Mouse (Mus musculus): ENCODE results near the gene Itih2. TPM values are rescaled to one million over a fixed set of nuclear protein-coding genes. Genes with fewer than 3 reads are reported as not detected.

Gene Itih2
- total RNA-seq (2021): 1 to 10 TPM; 1.9 to 3.6 TPM

- intact Hi-C loops (cut with DNase I): no loop called here
- DNase-seq (ENCODE audit: low spot score in 2 of 2): no peak
Measured at GRCm38 (mm10) chr2:10131296-10131695, at the start of gene Itih2. Itih2 (minus strand) TSS chr2:10131396.

- intact Hi-C loops (cut with DNase I): no loop called here
- no peak for DNase-seq (ENCODE audit: low spot score in 2 of 2)
Measured at GRCm38 (mm10) chr2:10169991-10170390, 38.8 kb upstream of the Itih2 start.

GRCm38 (mm10) chr2:10168016-10168415 lies 36.8 kb upstream of the Itih2 start:
- intact Hi-C loops (cut with DNase I): no loop called here
- no peak for DNase-seq (ENCODE audit: low spot score in 2 of 2)

GRCm38 (mm10) chr2:10167283-10167682 lies 36.1 kb upstream of the Itih2 start:
- intact Hi-C loops (cut with DNase I): no loop called here
- DNase-seq (ENCODE audit: low spot score in 2 of 2): no peak

- intact Hi-C loops (cut with DNase I): no loop called here
- no peak for DNase-seq (ENCODE audit: low spot score in 2 of 2)
Measured at GRCm38 (mm10) chr2:10166635-10167034, 35.4 kb upstream of the Itih2 start.

- intact Hi-C loops (cut with DNase I): no loop called here
Measured at GRCm38 (mm10) chr2:10162011-10162410, 30.8 kb upstream of the Itih2 start.

GRCm38 (mm10) chr2:10157184-10157583 lies 26.0 kb upstream of the Itih2 start:
- intact Hi-C loops (cut with DNase I): no loop called here
- no peak for DNase-seq (ENCODE audit: low spot score in 2 of 2)

More at GRCm38 (mm10) chr2:10162011-10162410, 30.8 kb upstream of the Itih2 start:
- no peak for DNase-seq (ENCODE audit: low spot score in 2 of 2)

- intact Hi-C loops (cut with DNase I): no loop called here
- no peak for DNase-seq (ENCODE audit: low spot score in 2 of 2)
Measured at GRCm38 (mm10) chr2:10153201-10154075, 22.2 kb upstream of the Itih2 start, which contains the start of gene Itih5. Itih5 (plus strand) TSS chr2:10153571.

- DNase-seq (ENCODE audit: low spot score in 2 of 2): no peak
- intact Hi-C loops (cut with DNase I): no loop called here
Measured at GRCm38 (mm10) chr2:10152590-10152989, 21.4 kb upstream of the Itih2 start.

- peak; percentile 36 to 49 for DNase-seq (ENCODE audit: low spot score in 2 of 2)
- intact Hi-C loops (cut with DNase I): no loop called here
Measured at GRCm38 (mm10) chr2:10147176-10147575, 16.0 kb upstream of the Itih2 start.

- no peak for DNase-seq (ENCODE audit: low spot score in 2 of 2)
- intact Hi-C loops (cut with DNase I): no loop called here
Measured at GRCm38 (mm10) chr2:10145514-10145913, 14.3 kb upstream of the Itih2 start.

GRCm38 (mm10) chr2:10142472-10143454 lies 11.6 kb upstream of the Itih2 start:
- DNase-seq (ENCODE audit: low spot score in 2 of 2): peak; percentile 16 to 31
- intact Hi-C loops (cut with DNase I): loop anchor here (1.0 to 2.0 kb wide), 2 partner anchors 42 to 146 kb away; no protein-coding TSS in a partner anchor

GRCm38 (mm10) chr2:10140456-10140855 lies 9.3 kb upstream of the Itih2 start:
- peak in 1 of 2 experiments; percentile 8 for DNase-seq (ENCODE audit: low spot score in 2 of 2)
- intact Hi-C loops (cut with DNase I): no loop called here

GRCm38 (mm10) chr2:10137320-10137719 lies 6.1 kb upstream of the Itih2 start:
- intact Hi-C loops (cut with DNase I): no loop called here
- DNase-seq (ENCODE audit: low spot score in 2 of 2): no peak

GRCm38 (mm10) chr2:10133941-10134340 lies 2.7 kb upstream of the Itih2 start:
- intact Hi-C loops (cut with DNase I): no loop called here

GRCm38 (mm10) chr2:10132128-10132527 lies 932 bp upstream of the Itih2 start:
- intact Hi-C loops (cut with DNase I): no loop called here
- DNase-seq (ENCODE audit: low spot score in 2 of 2): no peak

More at GRCm38 (mm10) chr2:10133941-10134340, 2.7 kb upstream of the Itih2 start:
- no peak for DNase-seq (ENCODE audit: low spot score in 2 of 2)

- intact Hi-C loops (cut with DNase I): no loop called here
Measured at GRCm38 (mm10) chr2:10130341-10130990, 730 bp downstream of the Itih2 start.

GRCm38 (mm10) chr2:10128571-10128970 lies 2.6 kb downstream of the Itih2 start:
- DNase-seq (ENCODE audit: low spot score in 2 of 2): no peak
- intact Hi-C loops (cut with DNase I): no loop called here

More at GRCm38 (mm10) chr2:10130341-10130990, 730 bp downstream of the Itih2 start:
- peak; percentile 36 to 53 for DNase-seq (ENCODE audit: low spot score in 2 of 2)

GRCm38 (mm10) chr2:10127471-10127870 lies 3.7 kb downstream of the Itih2 start:
- intact Hi-C loops (cut with DNase I): no loop called here

More at GRCm38 (mm10) chr2:10127471-10127870, 3.7 kb downstream of the Itih2 start:
- no peak for DNase-seq (ENCODE audit: low spot score in 2 of 2)

All from left cerebral cortex, postnatal 36 days (tissue).